Mouse (Mus musculus): ENCODE measurements at regions not wholly inside any gene's neighbourhood (a gene's known extent, or its start where the extent isn't known, plus 50 kb on each side); places are given as distances from the start of the nearest gene placed in this dataset.

- TF ChIP-seq POLR2A (IDR thresholded peaks at IDR 0.05; ENCODE audit: insufficient read length, low read depth) (no peak), REST (IDR thresholded peaks at IDR 0.05; ENCODE audit: insufficient read depth, insufficient read length) (no peak), SRF (IDR thresholded peaks at IDR 0.05; ENCODE audit: control insufficient read depth, insufficient read length, low read depth) (no peak), CEBPB (IDR thresholded peaks at IDR 0.05; ENCODE audit: insufficient read depth, poor library complexity, severe bottlenecking) (no peak), E2F4 (IDR thresholded peaks at IDR 0.05; ENCODE audit: insufficient read depth) (no peak), MYOG (IDR thresholded peaks at IDR 0.05; ENCODE audit: control insufficient read depth in 1 of 3, insufficient read depth in 1 of 3, insufficient read length in 2 of 3, low read depth in 2 of 3) (no peak), POLR2AphosphoS2 (IDR thresholded peaks at IDR 0.05; ENCODE audit: insufficient read length, low read depth) (no peak), MYOD1 (IDR thresholded peaks at IDR 0.05; ENCODE audit: control insufficient read depth in 1 of 3, insufficient read length in 2 of 3, low read depth in 2 of 3) (no peak), USF1 (IDR thresholded peaks at IDR 0.05; ENCODE audit: low read depth) (no peak), TCF12 (IDR thresholded peaks at IDR 0.05; ENCODE audit: insufficient read depth, poor library complexity, severe bottlenecking) (no peak), MAX (IDR thresholded peaks at IDR 0.05; ENCODE audit: low read depth) (no peak), TCF3 (IDR thresholded peaks at IDR 0.05; ENCODE audit: insufficient read length, low read depth) (no peak)
These were observed 320.6 kb upstream of the Zfp462 start for GRCm38 (mm10) chr4:54624024-54624873.
